Mouse (Mus musculus): Measurements from ENCODE around the gene Dclk2. TPM values are rescaled to one million over a fixed set of nuclear protein-coding genes. Genes with fewer than 3 reads are reported as not detected.

Gene Dclk2
- 0.68 TPM for polyA plus RNA-seq (2014; fragmentation: Illumina TruSeq; extraction: RNeasy Lipid Tissue Mini Kit (QIAGEN cat#74804); ENCODE audit: low read depth, low replicate concordance)

DNA sequence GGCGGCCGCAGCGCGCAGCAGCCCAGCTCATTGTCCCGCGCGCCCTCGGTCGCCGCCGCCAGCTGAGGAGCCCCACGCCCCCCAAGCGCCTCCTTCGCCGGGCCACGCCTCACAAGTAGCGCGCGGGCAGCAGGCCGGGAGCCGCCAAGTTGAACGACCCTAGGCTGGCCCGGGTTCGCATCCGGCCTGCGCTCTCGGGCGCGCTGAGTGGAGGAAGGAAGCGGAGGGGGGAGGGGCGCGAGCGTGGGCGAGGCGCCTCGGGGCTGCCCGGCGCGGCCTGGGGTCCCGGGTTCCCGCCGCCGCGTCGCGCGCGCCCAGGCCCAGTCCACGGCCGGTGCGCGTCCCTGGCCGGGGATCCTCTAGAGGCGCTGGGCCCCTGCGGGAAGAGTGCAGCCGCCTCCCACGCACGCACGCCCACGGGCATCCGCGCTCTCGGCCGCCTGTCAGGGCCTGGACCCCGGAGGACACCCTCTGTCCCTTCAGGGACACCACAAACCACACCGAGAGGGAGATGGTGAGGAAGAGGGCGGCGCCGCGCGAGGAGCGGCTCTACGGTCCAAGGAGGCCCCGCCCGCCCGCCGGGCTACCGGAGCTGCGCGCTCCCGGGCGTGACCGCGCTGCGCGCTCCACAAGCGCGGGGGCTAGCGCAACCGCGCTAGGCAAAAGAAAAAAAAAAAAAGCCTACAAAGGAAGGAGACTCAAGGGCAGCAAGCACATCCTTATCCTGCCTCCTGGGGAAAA lies at the start of gene Dclk2:
Gene Dclk2, minus strand, starts transcription at position 510 of the 741 bp plus-strand sequence.

Other genes starting within 250 kb of the Dclk2 start
- gene Cd1d1, start 78.6 kb upstream of the Dclk2 start, polyA plus RNA-seq (2014; fragmentation: Illumina TruSeq; extraction: RNeasy Lipid Tissue Mini Kit (QIAGEN cat#74804); ENCODE audit: low read depth, low replicate concordance): 7.3 TPM

Data from heart, adult 10 weeks (tissue).